Mouse (Mus musculus) lung, postnatal 25 days (tissue): ENCODE data around the gene Arid5b.
A peak's percentile ranks its signal among the peaks of the same experiment; 100 is the strongest.

ENCODE experiments used
- DNase-seq: peaks from one replicate; pipeline ENCODE4 v3.0.0; 2022; ENCODE audit warnings: low spot score

Arid5b gene

DNA sequence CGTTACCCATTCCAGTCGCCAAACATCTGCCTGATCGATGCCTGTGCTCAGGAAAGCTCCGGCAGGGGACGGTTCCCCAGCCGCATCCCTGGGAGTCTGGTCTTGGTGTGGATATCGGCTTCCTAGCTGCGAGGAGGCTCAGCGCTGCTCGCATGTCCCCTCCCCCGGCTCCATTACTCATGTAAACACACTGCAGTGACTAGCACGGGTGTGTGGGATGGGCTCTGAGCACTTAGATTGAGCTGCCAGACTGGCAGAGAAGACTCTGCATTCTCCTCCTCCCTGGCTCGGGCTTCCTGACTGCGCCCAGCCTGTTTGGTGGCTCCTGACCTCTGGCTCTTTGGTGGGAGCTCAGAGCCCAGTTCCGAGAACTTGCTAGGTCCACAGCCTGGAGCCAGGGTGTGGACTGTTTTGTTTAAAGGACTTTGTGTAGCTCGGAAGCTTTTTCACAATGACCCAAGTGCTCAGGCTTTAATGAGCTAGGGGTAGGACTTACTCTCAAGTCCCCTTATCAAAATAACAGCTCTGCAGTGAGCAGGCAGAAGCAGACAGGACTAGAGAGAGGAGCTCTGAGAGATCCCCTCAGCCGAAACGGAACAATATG lies 142.0 kb downstream of the Arid5b start:
- peak; percentile 95 for DNase-seq

DNA sequence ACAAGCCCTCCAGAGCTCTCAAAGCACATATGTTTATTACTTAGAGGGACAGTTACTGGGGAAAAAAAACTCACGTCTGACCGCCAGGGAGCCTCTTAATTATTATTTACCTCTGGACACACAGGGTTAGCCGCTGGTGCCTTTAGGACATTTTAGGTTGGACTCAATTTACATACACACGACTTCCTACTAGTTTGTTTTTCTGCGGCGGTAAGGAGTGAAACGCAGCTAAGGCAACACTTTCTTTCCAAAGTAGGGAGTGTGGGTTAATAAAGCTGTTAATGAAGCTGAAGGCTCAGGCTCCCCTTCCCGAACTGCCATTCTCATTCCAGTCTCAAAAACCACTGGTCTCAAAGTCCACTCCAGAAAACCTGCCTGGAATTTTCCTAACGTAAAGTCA lies 142.5 kb downstream of the Arid5b start:
- no peak for DNase-seq

DNA sequence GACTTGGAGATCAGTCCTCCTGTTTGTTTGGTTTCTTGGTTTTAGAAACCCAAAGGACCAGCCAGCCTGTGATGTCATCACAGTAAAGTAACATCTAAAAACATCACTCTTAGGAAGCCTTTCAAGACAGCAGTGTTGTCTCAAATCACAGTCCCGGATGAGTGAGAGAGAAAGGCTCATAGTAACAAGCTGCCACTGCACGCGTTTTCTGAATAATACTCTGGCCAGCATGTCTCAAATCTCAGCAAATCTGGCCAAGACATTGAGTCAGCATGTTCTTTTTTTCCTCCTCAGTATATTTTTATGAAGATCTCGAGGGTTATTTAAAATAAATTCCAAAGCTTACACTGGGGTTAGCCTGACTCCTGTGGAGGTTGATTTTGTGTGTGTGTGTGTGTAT lies 143.1 kb downstream of the Arid5b start:
- peak; percentile 73 for DNase-seq

DNA sequence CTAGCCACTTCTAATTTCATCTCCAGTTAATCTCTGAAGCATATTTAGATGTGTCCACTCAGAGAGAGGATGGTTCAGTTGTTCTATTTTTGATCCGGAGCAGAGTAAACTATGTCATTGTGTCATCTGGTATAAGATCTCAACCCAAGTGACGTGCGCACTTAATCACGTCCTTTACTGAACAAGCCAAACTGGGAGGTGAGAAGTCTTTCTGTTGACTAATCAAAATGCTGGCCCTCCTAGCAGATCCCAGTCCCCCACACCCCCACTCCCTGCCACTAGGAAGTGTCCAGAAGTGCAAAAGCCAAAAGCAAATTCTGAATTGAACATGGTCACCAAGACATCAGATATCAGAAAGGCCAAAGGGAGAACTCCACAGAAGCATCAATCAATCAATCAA lies 144.0 kb downstream of the Arid5b start:
- no peak for DNase-seq

DNA sequence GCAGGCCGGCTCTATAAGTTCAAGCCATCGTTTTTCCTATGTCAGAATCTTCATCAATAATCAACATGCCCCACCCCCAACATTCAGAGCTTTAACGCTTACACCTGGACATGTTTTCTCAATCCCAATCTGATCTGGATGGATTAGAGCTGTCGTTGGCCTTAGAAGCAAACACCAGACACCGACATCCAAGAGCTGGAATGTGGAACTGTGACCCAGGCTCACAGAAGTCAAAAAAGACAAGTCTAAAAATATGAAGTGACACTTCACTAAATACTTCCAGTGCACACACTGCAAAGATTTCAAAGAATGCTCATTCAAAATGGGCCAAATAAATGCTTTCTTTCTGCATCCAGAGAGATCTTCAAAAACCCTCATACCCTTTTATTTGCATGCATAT lies 144.5 kb downstream of the Arid5b start:
- no peak for DNase-seq

DNA sequence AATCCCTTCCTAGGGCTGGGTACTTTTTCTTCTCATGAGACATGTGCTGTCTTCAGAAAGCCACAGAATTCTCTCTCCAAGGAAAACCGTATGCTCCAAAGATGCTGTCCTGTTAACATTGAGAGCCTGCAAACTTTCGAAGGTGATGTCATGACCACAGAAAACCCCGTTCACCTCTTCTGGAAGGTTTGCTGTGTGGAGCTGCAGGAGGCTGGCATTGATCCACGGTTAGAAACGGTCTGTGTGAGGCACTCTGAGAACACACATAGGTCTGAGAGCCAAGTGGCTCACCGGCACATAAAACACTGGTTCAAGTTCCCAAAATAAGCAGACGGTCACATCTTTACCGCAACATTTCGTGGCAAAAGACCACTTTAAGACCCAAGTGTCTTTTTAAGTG lies 145.9 kb downstream of the Arid5b start:
- no peak for DNase-seq

DNA sequence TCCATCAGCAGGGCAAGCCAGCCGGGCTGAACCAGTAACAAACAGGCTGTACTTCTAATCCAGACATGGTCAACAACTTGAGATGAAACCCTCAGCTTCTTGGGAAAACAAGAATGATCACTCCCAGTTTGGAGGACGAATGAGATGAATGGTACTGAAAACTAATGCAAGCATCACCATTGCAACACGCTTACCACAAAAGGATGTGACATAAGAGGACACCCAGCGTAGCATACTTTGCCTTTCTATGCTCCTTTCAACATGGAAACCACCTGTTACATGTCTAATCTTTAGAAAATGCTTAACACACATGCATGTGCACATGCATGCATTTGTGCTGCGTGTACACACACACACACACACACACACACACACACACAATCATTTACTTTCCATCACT lies 146.4 kb downstream of the Arid5b start:
- DNase-seq, result no peak

DNA sequence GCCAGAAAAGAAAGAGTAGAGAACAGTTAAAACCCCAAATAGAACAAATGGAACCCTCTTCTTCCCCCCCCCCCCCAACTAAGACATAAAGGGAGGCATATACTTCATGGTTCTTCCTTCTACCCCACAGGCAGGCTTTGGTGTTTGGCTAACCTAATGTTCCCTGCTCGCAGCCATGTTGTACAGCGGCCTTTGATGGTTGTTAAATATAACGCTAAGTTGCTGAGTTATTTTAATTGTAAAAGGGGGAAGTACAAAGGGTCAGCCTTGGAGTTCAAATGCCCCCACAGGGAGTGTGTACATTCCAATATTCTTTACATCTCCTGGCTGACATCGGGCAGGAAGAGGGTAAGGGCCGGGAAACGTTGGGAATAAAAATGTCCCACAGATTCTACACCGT lies 148.9 kb downstream of the Arid5b start:
- DNase-seq, result no peak

DNA sequence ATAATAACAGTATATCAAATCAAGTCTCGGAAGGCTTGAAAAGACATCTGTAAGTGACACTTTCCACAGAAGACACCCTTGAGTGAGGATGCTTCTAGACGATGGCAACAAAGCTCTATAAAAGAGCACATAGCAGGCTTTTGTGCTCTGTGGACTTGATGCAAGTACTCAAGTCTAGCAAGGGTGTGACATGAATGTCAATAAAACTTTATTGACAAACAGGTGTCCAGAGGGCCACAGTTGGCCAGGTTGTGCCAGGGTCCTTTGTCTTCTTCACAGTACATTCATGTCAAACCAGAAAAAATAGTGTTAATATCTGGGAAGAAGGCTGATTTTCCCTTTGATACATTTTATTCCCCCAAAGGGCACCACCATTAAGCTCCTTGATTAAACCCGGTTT lies 149.5 kb downstream of the Arid5b start:
- no peak for DNase-seq

DNA sequence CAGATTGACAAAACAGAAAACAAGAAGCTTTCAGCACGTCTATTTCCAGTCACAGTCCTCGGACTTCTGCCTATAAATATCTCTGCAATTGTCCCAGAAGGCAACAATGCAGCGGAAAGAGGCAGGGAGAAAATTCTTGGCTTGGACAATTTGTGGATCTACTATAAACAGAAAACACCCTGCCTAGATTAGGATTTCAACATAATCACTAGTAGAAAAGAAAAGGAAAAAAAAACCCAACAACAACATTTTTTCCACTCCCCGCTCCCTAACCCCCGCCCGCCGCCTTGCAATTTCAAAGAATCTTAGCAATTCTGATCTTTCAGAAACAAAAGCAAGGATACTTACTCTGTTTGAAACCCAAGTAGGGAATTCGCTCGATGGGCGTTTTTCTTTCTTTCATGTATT lies 150.1 kb downstream of the Arid5b start:
- DNase-seq, result peak; percentile 68

DNA sequence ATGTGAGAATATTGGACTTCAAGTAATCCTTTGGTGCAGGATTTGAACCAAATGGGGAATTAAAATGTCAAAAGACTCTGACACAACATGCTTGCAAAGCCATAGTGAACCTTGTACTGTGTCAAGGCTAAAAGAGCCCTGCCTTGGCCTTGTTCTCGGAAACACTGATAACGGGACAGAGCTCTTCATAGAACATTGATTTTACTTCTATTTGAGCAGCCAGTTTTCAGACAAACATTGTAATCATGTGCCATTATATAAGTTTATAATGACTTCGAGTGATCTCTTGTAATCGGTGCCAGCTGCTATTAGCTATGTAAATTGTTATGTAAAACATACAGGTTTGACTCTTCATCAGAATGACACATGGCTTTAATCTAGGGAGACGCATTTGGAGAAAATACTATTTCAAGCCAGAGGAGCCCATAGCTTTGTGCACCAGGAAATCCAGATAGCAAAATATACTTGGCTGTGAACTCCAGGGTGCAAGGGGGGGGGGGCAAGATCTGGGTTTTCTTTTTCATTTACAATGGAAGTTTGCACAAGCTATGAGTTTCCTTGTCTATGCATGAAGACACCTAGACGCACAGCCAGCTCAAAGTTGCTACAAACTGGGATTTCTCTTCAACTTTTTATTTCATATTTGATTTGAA lies 150.8 kb downstream of the Arid5b start:
- no peak for DNase-seq

DNA sequence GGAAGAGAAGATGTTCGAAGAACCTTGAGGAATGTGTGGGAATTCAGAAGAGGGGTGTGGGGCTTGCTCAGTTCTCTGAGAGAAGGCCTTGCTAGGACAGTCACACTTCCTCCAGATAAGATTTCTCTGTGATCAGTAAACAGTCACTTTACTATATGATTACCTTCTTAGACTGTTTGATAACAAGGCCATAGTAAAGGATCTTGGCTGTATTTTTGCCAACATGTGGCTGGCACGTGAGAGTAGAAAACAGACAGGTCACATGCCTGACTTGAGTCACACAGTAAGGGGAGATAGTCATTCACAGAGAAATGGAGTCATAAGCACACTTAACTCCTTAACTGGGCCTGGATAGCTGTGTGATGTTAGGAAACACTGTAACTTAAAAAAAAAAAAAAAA lies 151.4 kb downstream of the Arid5b start:
- DNase-seq, result no peak

DNA sequence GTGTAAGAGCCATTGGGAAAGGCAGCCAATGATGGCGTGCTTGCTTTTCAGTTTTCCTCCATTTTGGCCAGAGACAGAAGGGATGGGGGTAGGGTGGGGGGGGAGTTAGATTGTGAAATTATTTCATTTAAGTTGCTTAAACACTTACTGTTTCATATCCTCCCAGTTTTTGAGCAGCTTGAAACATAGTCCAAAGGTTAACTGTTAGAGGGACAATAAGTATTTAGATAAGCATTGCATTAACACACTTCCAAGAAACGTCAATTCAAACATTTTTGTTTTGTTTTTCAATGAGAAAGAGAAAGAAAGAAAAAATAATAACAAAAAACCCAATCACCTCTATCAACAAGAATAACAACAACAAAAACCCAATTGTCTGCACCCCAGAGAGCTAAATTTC lies 152.0 kb downstream of the Arid5b start:
- DNase-seq, result no peak

DNA sequence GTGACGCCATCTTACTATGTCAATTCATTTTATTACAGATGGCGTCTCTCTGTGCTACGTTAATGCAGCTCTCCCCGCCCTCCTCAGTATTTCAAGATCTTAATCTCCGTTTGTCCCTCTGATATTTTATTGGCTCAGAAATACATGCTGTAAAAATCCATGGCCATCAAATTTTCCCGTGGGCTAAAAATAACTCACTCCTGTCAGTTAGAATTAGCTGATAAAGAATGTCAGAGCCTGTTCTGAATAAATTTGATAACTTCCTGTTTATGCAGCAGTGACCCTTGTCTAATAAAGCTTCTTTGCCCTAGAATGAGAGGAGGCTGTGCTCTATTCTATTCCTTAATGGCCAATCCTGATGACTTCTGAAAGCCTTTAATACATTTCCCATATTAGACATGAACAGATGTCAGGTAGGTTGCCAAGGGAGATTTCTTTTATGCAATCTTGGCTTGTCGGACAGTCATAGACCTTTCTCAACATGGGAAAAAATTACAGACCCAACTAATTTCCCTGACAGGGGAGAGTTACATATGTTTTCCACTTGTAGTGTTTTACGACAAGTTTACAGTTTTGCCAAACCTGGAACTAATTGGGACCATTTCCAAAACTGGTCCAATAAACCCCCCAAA lies 152.5 kb downstream of the Arid5b start:
- DNase-seq, result no peak

DNA sequence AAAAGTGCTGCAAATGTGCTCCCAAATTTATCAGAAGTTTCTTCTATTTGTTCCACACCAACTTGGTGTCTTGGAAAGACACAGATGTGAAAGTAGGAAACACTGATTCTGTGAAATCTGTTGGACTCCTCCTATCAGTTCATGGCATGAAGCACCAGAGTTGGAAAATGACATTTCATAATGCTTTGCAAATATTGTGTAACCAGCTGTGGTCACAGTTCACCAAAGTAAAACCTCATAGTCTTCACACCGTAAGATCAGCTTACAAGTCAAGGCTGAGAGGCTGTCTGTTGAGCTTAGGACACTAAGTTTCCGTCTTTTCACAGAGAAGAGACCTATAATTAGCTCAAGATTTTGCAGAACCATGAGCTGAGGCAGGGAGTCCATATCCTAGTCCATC lies 153.6 kb downstream of the Arid5b start:
- peak; percentile 64 for DNase-seq

DNA sequence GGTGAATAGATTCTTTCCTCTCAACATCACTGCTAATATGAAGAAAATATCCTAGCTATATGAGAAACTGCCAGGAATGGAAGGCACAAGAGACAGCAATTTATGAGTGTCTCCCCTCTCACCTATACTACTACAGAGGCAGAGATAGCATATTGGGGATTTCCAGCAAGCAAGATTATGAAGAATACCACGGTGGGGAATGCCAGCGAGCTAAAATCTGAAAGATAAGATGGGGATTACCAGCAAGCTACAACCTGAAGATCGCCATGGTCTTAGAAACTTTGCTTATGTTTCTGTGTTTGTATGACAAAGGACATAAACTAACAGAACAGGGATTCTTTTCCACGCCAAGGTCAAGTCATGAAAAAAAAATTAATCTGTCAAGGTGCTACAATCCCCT lies 155.1 kb downstream of the Arid5b start:
- no peak for DNase-seq

DNA sequence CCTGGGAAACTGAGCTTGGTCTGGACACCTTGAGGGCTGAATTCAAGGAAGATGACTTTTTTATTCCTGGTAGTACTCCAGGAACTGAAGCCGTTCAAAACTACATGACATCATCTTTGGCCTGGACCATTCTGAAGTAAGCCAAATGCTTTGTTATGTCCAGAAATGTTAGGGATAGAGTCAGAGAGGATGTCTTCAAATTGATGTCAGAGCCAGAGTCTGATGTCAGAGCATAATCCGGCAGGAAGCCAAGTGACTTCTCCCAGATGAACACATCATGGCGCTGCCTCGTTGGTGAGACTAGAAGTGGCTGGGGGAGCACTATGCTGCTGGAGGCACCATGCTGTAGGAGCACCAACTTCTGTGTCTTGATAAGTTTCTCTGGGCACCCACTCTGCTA lies 156.6 kb downstream of the Arid5b start:
- DNase-seq, result peak; percentile 63

DNA sequence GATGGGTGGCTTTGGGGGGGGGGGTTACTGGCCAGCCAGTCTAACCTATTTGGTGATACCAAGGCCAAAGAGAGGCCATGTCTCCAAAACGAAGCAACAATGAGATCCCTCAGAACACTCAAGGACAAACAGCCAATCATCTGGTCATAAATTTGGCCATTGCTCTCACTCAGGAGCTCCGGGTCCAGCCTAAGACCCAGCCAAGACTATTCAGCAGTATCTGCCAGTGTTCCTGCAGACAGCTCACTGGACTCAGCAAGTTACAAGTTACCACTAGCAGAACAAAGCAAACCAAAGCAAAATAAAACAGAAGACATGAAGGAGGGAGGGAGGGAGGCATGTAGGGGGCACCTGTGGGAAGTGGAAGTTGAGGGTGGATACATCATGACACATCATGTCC lies 157.3 kb downstream of the Arid5b start:
- no peak for DNase-seq

DNA sequence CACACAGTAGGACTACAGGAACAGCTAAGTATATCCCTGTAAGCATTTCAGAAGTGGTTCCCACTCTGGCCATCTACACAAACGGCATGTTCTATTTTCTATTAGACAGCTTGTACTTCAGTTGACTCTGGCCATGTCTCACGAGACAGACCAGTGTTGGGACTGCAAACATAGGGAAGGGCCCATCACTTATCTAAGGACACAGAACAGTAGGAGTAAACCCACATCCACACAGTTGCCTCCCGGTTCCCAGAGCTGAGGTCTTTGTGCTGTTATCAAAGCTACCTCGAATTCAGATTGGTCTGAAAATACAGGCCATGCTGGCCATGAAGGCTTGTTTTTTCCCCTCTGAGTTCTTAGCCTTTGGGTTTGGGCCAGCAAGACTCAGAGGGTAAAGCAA lies 158.5 kb downstream of the Arid5b start:
- DNase-seq, result no peak

DNA sequence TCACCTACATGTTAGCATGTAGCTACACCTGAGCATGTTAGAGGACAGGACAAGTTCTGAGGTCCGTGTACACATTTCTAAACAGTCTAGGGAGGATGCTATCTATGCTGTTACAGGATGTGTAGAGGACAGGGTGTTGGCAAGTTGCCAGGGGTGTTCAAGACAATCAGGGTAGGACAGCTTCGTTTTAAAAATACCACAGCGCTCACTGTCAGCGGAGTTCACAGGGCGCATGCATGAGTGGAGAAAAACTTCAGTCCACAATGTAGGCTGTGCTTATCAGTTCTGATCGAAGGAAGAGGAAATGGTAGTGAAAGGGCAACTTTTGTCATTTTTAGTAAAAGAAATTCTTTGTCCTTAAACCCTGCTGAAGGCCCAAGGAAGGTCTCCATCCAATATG lies 159.3 kb downstream of the Arid5b start:
- no peak for DNase-seq

DNA sequence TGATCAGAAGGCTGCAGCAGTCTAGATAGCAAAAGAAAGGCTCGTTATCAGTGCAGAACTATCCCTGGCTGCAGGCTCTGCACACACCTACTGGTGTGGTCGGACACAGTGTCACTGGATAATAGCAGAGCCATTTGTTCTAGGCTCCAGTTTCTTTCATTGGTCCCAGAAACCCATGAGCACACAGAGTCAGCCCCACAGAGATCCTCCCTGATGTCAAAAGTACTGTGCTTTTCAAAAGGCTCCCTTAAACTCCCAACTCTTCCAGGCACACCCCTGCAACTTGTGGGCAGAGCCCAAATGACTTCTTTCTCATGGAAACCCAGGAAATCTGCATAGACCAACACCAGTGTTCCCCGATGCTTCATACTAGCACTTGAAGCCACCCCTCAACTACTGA lies 163.6 kb downstream of the Arid5b start:
- no peak for DNase-seq

DNA sequence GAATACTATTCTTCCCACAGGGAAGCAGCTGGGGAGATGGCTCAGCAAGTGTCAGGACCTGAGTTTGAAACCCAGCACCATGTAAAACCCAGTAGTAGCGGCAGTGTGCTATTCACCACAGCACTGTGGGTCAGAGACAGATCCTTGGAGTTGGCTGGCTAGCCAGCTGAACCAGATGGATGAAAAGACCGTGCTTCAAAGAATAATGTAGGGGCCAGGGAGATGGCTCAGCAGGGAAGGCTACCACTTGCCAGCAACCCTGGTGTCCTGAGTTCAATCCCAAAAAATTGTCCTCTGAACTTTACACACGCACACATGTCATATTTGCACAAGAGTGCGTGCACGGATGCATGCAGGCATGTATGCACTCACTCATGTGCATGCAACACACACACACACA lies 164.9 kb downstream of the Arid5b start:
- DNase-seq, result no peak

DNA sequence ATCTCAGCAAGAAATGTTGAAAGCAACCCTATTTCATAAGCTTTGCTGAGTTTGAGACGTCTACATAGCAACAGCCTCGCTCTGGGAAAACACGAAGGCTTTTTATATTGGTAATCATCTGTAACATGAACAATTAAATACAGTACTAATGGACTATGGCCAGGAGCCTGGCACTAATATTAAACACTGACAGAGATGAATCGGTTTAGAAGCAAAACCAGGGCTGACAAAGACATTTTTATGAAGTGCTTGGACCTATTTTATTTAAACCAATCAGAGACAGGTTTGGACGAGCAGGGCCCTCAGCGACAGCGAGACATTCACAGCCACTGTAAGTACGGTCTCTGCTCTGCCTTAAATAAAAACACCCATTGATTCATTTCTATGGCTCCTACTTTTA lies 165.6 kb downstream of the Arid5b start:
- no peak for DNase-seq

DNA sequence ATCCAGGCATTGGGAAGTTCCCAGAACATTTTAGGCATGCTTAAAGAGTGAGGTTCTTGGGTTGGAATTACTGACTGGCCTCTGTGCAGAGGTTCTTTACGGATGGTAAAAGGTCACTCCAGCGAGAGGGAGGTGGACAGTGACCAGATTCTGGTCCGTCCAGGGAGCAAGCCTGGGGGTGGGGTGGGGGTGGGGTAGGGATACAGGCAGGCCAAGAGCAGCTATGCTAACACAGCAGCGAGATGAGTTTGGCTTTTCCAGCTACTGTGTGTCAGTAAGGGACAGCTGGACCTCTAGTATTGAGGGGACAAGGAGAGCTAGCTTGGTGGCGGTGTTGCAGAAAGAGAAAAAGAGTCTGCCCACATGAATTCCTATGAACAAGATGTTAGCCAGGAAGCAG lies 167.9 kb downstream of the Arid5b start:
- no peak for DNase-seq
